Mouse (Mus musculus): ENCODE data around the gene Plcb4. TPM values are rescaled to one million over a fixed set of nuclear protein-coding genes. Genes with fewer than 3 reads are reported as not detected.
A peak's percentile ranks its signal among the peaks of the same experiment; 100 is the strongest.
"Not testable (repeated sequence)": the region's sequence is repeated elsewhere in the genome, so short reads cannot be mapped to it uniquely, and the experiment has no call there.

Gene Plcb4
- polyA plus RNA-seq, 1 experiment from 2014 or later = 13.8 TPM

GRCm38 (mm10) chr2:135692568-135693488 lies 34.0 kb downstream of the Plcb4 start:
- WGBS = 43% methylated on average over 12 of the region's 12 CpGs
- no peak overlapping the region for H3K9ac ChIP-seq (replicated peaks; ENCODE audit: low read depth)
- H3K36me3 ChIP-seq (ENCODE audit: insufficient read depth, low read length) = no peaks in the 10 kb centered on the region
- H3K4me3 ChIP-seq (ENCODE audit: low read depth, low read length) = no peak overlapping the region
- H3K27ac ChIP-seq (ENCODE audit: low read length) = peak overlapping the region; percentile 28; the same call in 1 of the 2 replicates
- peak; percentile 60 for ATAC-seq
- no peaks in the 10 kb centered on the region for H3K27me3 ChIP-seq (replicated peaks; ENCODE audit: insufficient read depth, low read length)
- no peaks in the 10 kb centered on the region for H3K9me3 ChIP-seq (ENCODE audit: low read length)
- no peak overlapping the region for H3K4me2 ChIP-seq (replicated peaks; ENCODE audit: low read depth, low read length)
- peaks cover 4% of the 10 kb centered on the region; the same call in 1 of the 2 replicates for H3K4me1 ChIP-seq (ENCODE audit: insufficient read depth, low read depth, low read length)
- no peak for TF ChIP-seq CTCF (IDR thresholded peaks at IDR 0.05)
- peak; percentile 68; the same call in 1 of the 2 replicates for TF ChIP-seq EP300 (IDR thresholded peaks at IDR 0.05)
- peak; percentile 52 for DNase-seq (ENCODE audit: low spot score)

- no peak overlapping the region for H3K9ac ChIP-seq (replicated peaks; ENCODE audit: low read depth)
- no peak for ATAC-seq
- H3K36me3 ChIP-seq (ENCODE audit: insufficient read depth, low read length) = no peaks in the 10 kb centered on the region
- TF ChIP-seq EP300 (IDR thresholded peaks at IDR 0.05) (no peak), CTCF (IDR thresholded peaks at IDR 0.05) (no peak)
- no peaks in the 10 kb centered on the region for H3K9me3 ChIP-seq (ENCODE audit: low read length)
- no peak overlapping the region for H3K27ac ChIP-seq (ENCODE audit: low read length)
- no peak overlapping the region for H3K4me3 ChIP-seq (ENCODE audit: low read depth, low read length)
- no peaks in the 10 kb centered on the region for H3K27me3 ChIP-seq (replicated peaks; ENCODE audit: insufficient read depth, low read length)
- H3K4me2 ChIP-seq (replicated peaks; ENCODE audit: low read depth, low read length) = no peak overlapping the region
- WGBS = 86% methylated on average over 7 of the region's 7 CpGs
- no peak for DNase-seq (ENCODE audit: low spot score)
- no peaks in the 10 kb centered on the region; the same call in 1 of the 2 replicates for H3K4me1 ChIP-seq (ENCODE audit: insufficient read depth, low read depth, low read length)
These were observed 42.0 kb downstream of the Plcb4 start for GRCm38 (mm10) chr2:135700686-135701413.

GRCm38 (mm10) chr2:135704673-135705072 lies 45.9 kb downstream of the Plcb4 start:
- TF ChIP-seq EP300 (IDR thresholded peaks at IDR 0.05) (no peak), CTCF (IDR thresholded peaks at IDR 0.05) (no peak)
- Histone ChIP-seq H3K4me2 (replicated peaks; ENCODE audit: low read depth, low read length) (no peak overlapping the region), H3K9me3 (ENCODE audit: low read length) (no peaks in the 10 kb centered on the region), H3K4me1 (ENCODE audit: insufficient read depth, low read depth, low read length) (no peaks in the 10 kb centered on the region; the same call in 1 of the 2 replicates), H3K27me3 (replicated peaks; ENCODE audit: insufficient read depth, low read length) (no peaks in the 10 kb centered on the region), H3K36me3 (ENCODE audit: insufficient read depth, low read length) (no peaks in the 10 kb centered on the region), H3K9ac (replicated peaks; ENCODE audit: low read depth) (no peak overlapping the region), H3K4me3 (ENCODE audit: low read depth, low read length) (no peak overlapping the region), H3K27ac (ENCODE audit: low read length) (no peak overlapping the region)
- no peak for ATAC-seq
- WGBS = 83% methylated on average over 5 of the region's 5 CpGs
- DNase-seq (ENCODE audit: low spot score) = no peak

- H3K27me3 ChIP-seq (replicated peaks; ENCODE audit: insufficient read depth, low read length) = no peaks in the 10 kb centered on the region
- DNase-seq (ENCODE audit: low spot score) (no peak), ATAC-seq (no peak)
- H3K9me3 ChIP-seq (ENCODE audit: low read length) = no peaks in the 10 kb centered on the region
- H3K9ac ChIP-seq (replicated peaks; ENCODE audit: low read depth) = no peak overlapping the region
- H3K27ac ChIP-seq (ENCODE audit: low read length) = no peak overlapping the region
- H3K36me3 ChIP-seq (ENCODE audit: insufficient read depth, low read length) = no peaks in the 10 kb centered on the region
- TF ChIP-seq EP300 (IDR thresholded peaks at IDR 0.05) (no peak), CTCF (IDR thresholded peaks at IDR 0.05) (no peak)
- H3K4me2 ChIP-seq (replicated peaks; ENCODE audit: low read depth, low read length) = no peak overlapping the region
- 95% methylated on average over 2 of the region's 2 CpGs for WGBS
- no peak overlapping the region for H3K4me3 ChIP-seq (ENCODE audit: low read depth, low read length)
- H3K4me1 ChIP-seq (ENCODE audit: insufficient read depth, low read depth, low read length) = peaks cover 14% of the 10 kb centered on the region; the same call in 1 of the 2 replicates
These were observed 48.5 kb downstream of the Plcb4 start for GRCm38 (mm10) chr2:135707305-135707704.

- no peaks in the 10 kb centered on the region for H3K27me3 ChIP-seq (replicated peaks; ENCODE audit: insufficient read depth, low read length)
- H3K4me1 ChIP-seq (ENCODE audit: insufficient read depth, low read depth, low read length) = peaks cover 17% of the 10 kb centered on the region; the same call in 1 of the 2 replicates
- no peak for ATAC-seq
- H3K9me3 ChIP-seq (ENCODE audit: low read length) = no peaks in the 10 kb centered on the region
- no peak overlapping the region for H3K4me3 ChIP-seq (ENCODE audit: low read depth, low read length)
- peak; percentile 74 for TF ChIP-seq EP300 (IDR thresholded peaks at IDR 0.05)
- TF ChIP-seq CTCF (IDR thresholded peaks at IDR 0.05) = no peak
- peak overlapping the region; percentile 15; the same call in 1 of the 2 replicates for H3K27ac ChIP-seq (ENCODE audit: low read length)
- H3K4me2 ChIP-seq (replicated peaks; ENCODE audit: low read depth, low read length) = no peak overlapping the region
- peak; percentile 72 for DNase-seq (ENCODE audit: low spot score)
- H3K36me3 ChIP-seq (ENCODE audit: insufficient read depth, low read length) = no peaks in the 10 kb centered on the region
- no peak overlapping the region for H3K9ac ChIP-seq (replicated peaks; ENCODE audit: low read depth)
- 48% methylated on average over 3 of the region's 3 CpGs for WGBS
These were observed 49.6 kb downstream of the Plcb4 start for GRCm38 (mm10) chr2:135708386-135708785.

GRCm38 (mm10) chr2:135708796-135709195 lies 50.0 kb downstream of the Plcb4 start:
- Histone ChIP-seq H3K4me2 (replicated peaks; ENCODE audit: low read depth, low read length) (no peak overlapping the region), H3K9me3 (ENCODE audit: low read length) (no peaks in the 10 kb centered on the region), H3K9ac (replicated peaks; ENCODE audit: low read depth) (no peak overlapping the region), H3K36me3 (ENCODE audit: insufficient read depth, low read length) (no peaks in the 10 kb centered on the region), H3K4me3 (ENCODE audit: low read depth, low read length) (no peak overlapping the region), H3K27ac (ENCODE audit: low read length) (peak overlapping the region; percentile 15; the same call in 1 of the 2 replicates), H3K27me3 (replicated peaks; ENCODE audit: insufficient read depth, low read length) (no peaks in the 10 kb centered on the region), H3K4me1 (ENCODE audit: insufficient read depth, low read depth, low read length) (peaks cover 17% of the 10 kb centered on the region; the same call in 1 of the 2 replicates)
- WGBS = 84% methylated on average over 9 of the region's 9 CpGs
- DNase-seq (ENCODE audit: low spot score) = no peak
- TF ChIP-seq CTCF (IDR thresholded peaks at IDR 0.05) = no peak
- no peak for TF ChIP-seq EP300 (IDR thresholded peaks at IDR 0.05)
- ATAC-seq = no peak

GRCm38 (mm10) chr2:135709736-135710135 lies 50.9 kb downstream of the Plcb4 start:
- not testable (repeated sequence) for H3K9ac ChIP-seq (replicated peaks; ENCODE audit: low read depth); H3K4me2 ChIP-seq (replicated peaks; ENCODE audit: low read depth, low read length); H3K36me3 ChIP-seq (ENCODE audit: insufficient read depth, low read length); H3K27ac ChIP-seq (ENCODE audit: low read length); ATAC-seq; H3K9me3 ChIP-seq (ENCODE audit: low read length); H3K27me3 ChIP-seq (replicated peaks; ENCODE audit: insufficient read depth, low read length); DNase-seq (ENCODE audit: low spot score); H3K4me3 ChIP-seq (ENCODE audit: low read depth, low read length)
- H3K4me1 ChIP-seq (ENCODE audit: insufficient read depth, low read depth, low read length) = peaks cover 17% of the 10 kb centered on the region; the same call in 1 of the 2 replicates

Data from lung, postnatal 0 days (tissue).